Mouse (Mus musculus): ENCODE data around the gene Tjp2.

- TF ChIP-seq CTCF (IDR thresholded peaks at IDR 0.05; ENCODE audit: borderline replicate concordance, extremely low read depth, insufficient read depth, insufficient read length) (peak; percentile 4; the same call in 1 of the 2 replicates), POLR2A (IDR thresholded peaks at IDR 0.05; ENCODE audit: borderline replicate concordance, extremely low read depth, insufficient read depth, insufficient read length, poor library complexity, severe bottlenecking) (no peak)
These were observed 167.9 kb downstream of the Tjp2 start for GRCm38 (mm10) chr19:24056880-24057279.
